Mouse (Mus musculus) thymus, adult 2 months (tissue): ENCODE results near the gene Blvrb. TPM values are rescaled to one million over a fixed set of nuclear protein-coding genes. Genes with fewer than 3 reads are reported as not detected.

ENCODE experiments used
- DNase-seq: peaks from one replicate; pipeline ENCODE4 v3.0.0; 2021
- H3K27ac ChIP-seq: fragments of 200-500 bp; 2 replicates; pipeline ENCODE4 v1.5.1; 2012; ENCODE audit warnings: low read length, control low read depth; ENCODE audit not compliant: control insufficient read depth, insufficient read depth
- H3K27me3 ChIP-seq: fragments of 200-500 bp; 2 replicates; pipeline ENCODE4 v1.6.1; 2012; ENCODE audit warnings: mild to moderate bottlenecking, low read length, moderate library complexity, mixed read lengths; ENCODE audit not compliant: control insufficient read depth, insufficient read depth
- H3K36me3 ChIP-seq: fragments of 200-500 bp; 2 replicates; pipeline ENCODE4 v1.6.1; 2012; ENCODE audit warnings: mild to moderate bottlenecking, low read length, moderate library complexity; ENCODE audit not compliant: control insufficient read depth, insufficient read depth
- H3K4me1 ChIP-seq: fragments of 200-500 bp; replicated peaks from 2 replicates; pipeline ENCODE4 v1.6.1; 2012; ENCODE audit warnings: low read length; ENCODE audit not compliant: control insufficient read depth, insufficient read depth
- H3K4me3 ChIP-seq: fragments of 200-500 bp; 2 replicates; pipeline ENCODE4 v1.5.1; 2012; ENCODE audit warnings: mild to moderate bottlenecking, low read length, control low read depth, moderate library complexity; ENCODE audit not compliant: control insufficient read depth, insufficient read depth
- CTCF ChIP-seq: fragments of 200-500 bp; IDR thresholded peaks from 2 replicates; pipeline ENCODE4 v1.5.1; 2012; ENCODE audit warnings: mild to moderate bottlenecking, control low read depth, low read length, moderate library complexity, borderline replicate concordance; ENCODE audit not compliant: control insufficient read depth, poor library complexity, insufficient read depth; ENCODE audit errors: extremely low read depth
- POLR2A ChIP-seq: fragments of 200-500 bp; IDR thresholded peaks from 2 replicates; pipeline ENCODE4 v1.6.1; 2012; ENCODE audit warnings: mild to moderate bottlenecking, low read length, control low read depth, moderate library complexity; ENCODE audit not compliant: control insufficient read depth, poor library complexity, insufficient read depth; ENCODE audit errors: extremely low read depth
- WGBS: fragments of 180-500 bp; shearing (Covaris S2); methylation state at CpG from one replicate; pipeline ENCODE4 v1.1.7; 2018; 5-methylcytosine and 5-hydroxymethylcytosine counted together
- polyA plus RNA-seq: library from polyadenylated mRNA; depleted of rRNA; stranded (reverse); fragments of >200 nt; gene quantifications from 2 replicates; pipeline ENCODE4 v1.2.3, GENCODE M21; 2012

Blvrb gene
- polyA plus RNA-seq, 1 experiment: 50.8 TPM

- WGBS: 90% methylated on average over 1 of the region's 1 CpGs
- no peak for DNase-seq
- Histone ChIP-seq H3K4me3 (no peak overlapping the region), H3K27me3 (no peaks in the 10 kb centered on the region), H3K27ac (no peak overlapping the region), H3K36me3 (peaks cover 9% of the 10 kb centered on the region; the same call in 1 of the 2 replicates), H3K4me1 (peaks cover 2% of the 10 kb centered on the region; the same call in 1 of the 2 replicates)
- no peak for TF ChIP-seq POLR2A
- TF ChIP-seq CTCF: no peak
Observed at GRCm38 (mm10) chr7:27479750-27480149, 32.0 kb downstream of the Blvrb start.

DNA sequence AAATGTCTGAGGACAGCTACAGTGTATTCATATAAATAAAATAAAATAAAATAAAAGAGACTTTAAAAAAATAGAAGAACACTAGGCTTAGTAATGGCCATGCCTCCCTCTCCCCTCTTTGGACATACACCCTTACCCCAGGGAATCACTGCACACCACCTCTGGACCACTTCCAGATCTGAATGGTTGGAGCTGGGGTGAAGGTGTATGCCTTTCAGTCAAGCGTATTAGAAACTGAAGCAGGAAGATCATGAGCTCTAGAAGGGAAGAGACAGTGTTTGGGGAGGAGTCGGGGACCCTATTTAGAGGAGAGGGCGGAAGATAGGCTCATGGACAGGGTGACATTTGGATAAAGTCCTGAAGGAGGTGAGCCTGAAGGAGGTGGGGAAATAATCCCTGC, 32.7 kb downstream of the Blvrb start:
- DNase-seq: no peak
- no peak overlapping the region; the same call in 1 of the 2 replicates for H3K27ac ChIP-seq
- H3K4me3 ChIP-seq: no peak overlapping the region

GRCm38 (mm10) chr7:27480927-27481626, 33.3 kb downstream of the Blvrb start:
- Histone ChIP-seq H3K4me1 (peaks cover 2% of the 10 kb centered on the region; the same call in 1 of the 2 replicates), H3K4me3 (peak overlapping the region; percentile 22), H3K27ac (no peak overlapping the region; the same call in 1 of the 2 replicates), H3K36me3 (peaks cover 9% of the 10 kb centered on the region; the same call in 1 of the 2 replicates), H3K27me3 (no peaks in the 10 kb centered on the region)
- no peak for DNase-seq
- WGBS: 29% methylated on average over 11 of the region's 11 CpGs
- TF ChIP-seq CTCF (no peak), POLR2A (no peak)

More for the DNA sequence above, 32.7 kb downstream of the Blvrb start:
- H3K27me3 ChIP-seq: no peaks in the 10 kb centered on the region
- TF ChIP-seq CTCF (no peak), POLR2A (no peak)
- peaks cover 2% of the 10 kb centered on the region; the same call in 1 of the 2 replicates for H3K4me1 ChIP-seq
- WGBS: 84% methylated on average over 3 of the region's 3 CpGs
- peaks cover 9% of the 10 kb centered on the region; the same call in 1 of the 2 replicates for H3K36me3 ChIP-seq

- no peak for TF ChIP-seq CTCF
- no peak for TF ChIP-seq POLR2A
- under 1% methylated on average over 11 of the region's 12 CpGs for WGBS
- peak overlapping the region; percentile 68 for H3K27ac ChIP-seq
Observed at GRCm38 (mm10) chr7:27481627-27481969, 33.8 kb downstream of the Blvrb start.

GRCm38 (mm10) chr7:27483860-27484259, 36.1 kb downstream of the Blvrb start:
- H3K27me3 ChIP-seq: no peaks in the 10 kb centered on the region
- DNase-seq: no peak
- WGBS: 94% methylated on average over 4 of the region's 4 CpGs
- TF ChIP-seq CTCF: no peak
- no peak for TF ChIP-seq POLR2A
- no peak overlapping the region for H3K27ac ChIP-seq
- peaks cover 10% of the 10 kb centered on the region for H3K4me1 ChIP-seq
- no peak overlapping the region for H3K4me3 ChIP-seq
- no peaks in the 10 kb centered on the region for H3K36me3 ChIP-seq

More at GRCm38 (mm10) chr7:27481627-27481969, 33.8 kb downstream of the Blvrb start:
- Histone ChIP-seq H3K36me3 (peaks cover 4% of the 10 kb centered on the region; the same call in 1 of the 2 replicates), H3K4me3 (peak overlapping the region; percentile 22), H3K27me3 (no peaks in the 10 kb centered on the region), H3K4me1 (peaks cover 2% of the 10 kb centered on the region; the same call in 1 of the 2 replicates)
- peak; percentile 71 for DNase-seq

- H3K27ac ChIP-seq: peak overlapping the region; percentile 78
- WGBS: 2% methylated on average over 13 of the region's 13 CpGs
- DNase-seq: no peak
- no peaks in the 10 kb centered on the region for H3K36me3 ChIP-seq
- no peaks in the 10 kb centered on the region for H3K27me3 ChIP-seq
- TF ChIP-seq POLR2A (no peak), CTCF (no peak)
- peaks cover 21% of the 10 kb centered on the region for H3K4me1 ChIP-seq
- H3K4me3 ChIP-seq: peak overlapping the region; percentile 30
Observed at GRCm38 (mm10) chr7:27486102-27486769, 38.5 kb downstream of the Blvrb start.
